Comparison of ENCODE assay signal across 8 mouse cellular contexts in genomic region chr13:68998558-68998917, GRCm38 (mm10). TPM values are rescaled to one million over a fixed set of nuclear protein-coding genes. Genes with fewer than 3 reads are reported as not detected.
DNase-seq lines count a peak whose midpoint lies in the region; ATAC-seq lines count a peak whose summit lies in the region.

No protein-coding gene starts in this region.

- no peaks in the 10 kb centered on the region for H3K9me3 ChIP-seq in heart, embryonic 10.5 days
- no peaks in the 10 kb centered on the region for H3K9me3 ChIP-seq in heart, embryonic 14.5 days (ENCODE audit: control insufficient read depth, low read length)
- no peaks in the 10 kb centered on the region for H3K9me3 ChIP-seq in liver, embryonic 13.5 days (replicated peaks)

- H3K4me3 ChIP-seq in heart, embryonic 10.5 days: peak overlapping the region; percentile 72
- peak overlapping the region; percentile 54 to 61 for H3K4me3 ChIP-seq in heart, embryonic 14.5 days (ENCODE audit: control insufficient read depth in 1 of 2, insufficient read depth in 1 of 2, low read depth in 1 of 2, low read length in 2 of 2)
- H3K4me3 ChIP-seq in liver, embryonic 13.5 days (replicated peaks): peak overlapping the region; percentile 47

- peak overlapping the region; percentile 71 for H3K9ac ChIP-seq in heart, embryonic 14.5 days (ENCODE audit: low read length)
- no peak overlapping the region for H3K9ac ChIP-seq in liver, embryonic 13.5 days

- peaks cover 44% of the 10 kb centered on the region for H3K27me3 ChIP-seq in heart, embryonic 10.5 days (ENCODE audit: insufficient read depth, poor library complexity, severe bottlenecking)
- peaks cover 48% of the 10 kb centered on the region for H3K27me3 ChIP-seq in heart, embryonic 14.5 days (ENCODE audit: control insufficient read depth, insufficient read depth, low read length)
- peaks cover 46% of the 10 kb centered on the region for H3K27me3 ChIP-seq in liver, embryonic 13.5 days

- H3K27ac ChIP-seq in heart, embryonic 10.5 days: peak overlapping the region; percentile 77
- H3K27ac ChIP-seq in heart, embryonic 14.5 days (replicated peaks in 1 of 2; ENCODE audit: control insufficient read depth in 1 of 2, insufficient read depth in 1 of 2, low read depth in 2 of 2, low read length in 2 of 2): no peak overlapping the region
- H3K27ac ChIP-seq in liver, embryonic 13.5 days: no peak overlapping the region

- ATAC-seq in heart, embryonic 14.5 days (ENCODE audit: insufficient number of reproducible peaks, insufficient read depth, low FRiP score, low read depth): no peak
- no peak for ATAC-seq in liver, embryonic 13.5 days (ENCODE audit: low read depth)

- H3K4me1 ChIP-seq in heart, embryonic 10.5 days: peaks cover 10% of the 10 kb centered on the region
- H3K4me1 ChIP-seq in heart, embryonic 14.5 days (ENCODE audit: control insufficient read depth in 2 of 2, insufficient read depth in 2 of 2, low read length in 2 of 2): peaks cover 3 to 5% of the 10 kb centered on the region in 2 experiments; a peak in 2 of 4 replicates
- H3K4me1 ChIP-seq in liver, embryonic 13.5 days (replicated peaks): no peaks in the 10 kb centered on the region

- WGBS in heart, embryonic 10.5 days: under 1% methylated on average over 17 of the region's 17 CpGs
- under 1% methylated on average over 17 of the region's 17 CpGs for WGBS in heart, embryonic 14.5 days
- WGBS in liver, embryonic 13.5 days (ENCODE audit: insufficient replicate concordance): 2% methylated on average over 17 of the region's 17 CpGs

- H3K36me3 ChIP-seq in heart, embryonic 10.5 days: no peaks in the 10 kb centered on the region
- H3K36me3 ChIP-seq in heart, embryonic 14.5 days (ENCODE audit: control insufficient read depth, insufficient read depth, low read length): no peaks in the 10 kb centered on the region
- H3K36me3 ChIP-seq in liver, embryonic 13.5 days: no peaks in the 10 kb centered on the region

- no peak for DNase-seq in heart, embryonic 10.5 days (ENCODE audit: low spot score)
- DNase-seq in heart, adult 8-10 months (ENCODE audit: low spot score): no peak
- peak; percentile 56 for DNase-seq in brain, adult 2 months (ENCODE audit: low read depth, low spot score)
- no peak for DNase-seq in liver, embryonic 13.5 days
- DNase-seq in right cerebral cortex, postnatal 10 days (ENCODE audit: low spot score in 2 of 2): peak; percentile 50 to 55
- no peak for DNase-seq in layer of hippocampus, adult 8-10 months (ENCODE audit: low spot score in 2 of 2)
- DNase-seq in natural killer cell, adult 2 months (ENCODE audit: low spot score in 2 of 2): no peak

- H3K4me2 ChIP-seq in heart, embryonic 14.5 days (ENCODE audit: low read length): peak overlapping the region; percentile 95
- H3K4me2 ChIP-seq in liver, embryonic 13.5 days: peak overlapping the region; percentile 59

RNA-seq across cellular contexts. Expression of gene Adcy2, which starts 0.8 kb away (rescaled TPM):
- 0.34 and 0.39 TPM in 2 replicates for polyA plus RNA-seq in heart, embryonic 10.5 days (2016; fragmentation: Nextera tagmentation; extraction: Ambion mirVana)
- under 1 TPM; 0.13 to 0.19 (median 0.15) TPM for total RNA-seq in heart, adult 8-10 months (2022)
- polyA plus RNA-seq in heart, embryonic 14.5 days (2014; fragmentation: Nextera tagmentation; extraction: Ambion mirVana): 0.71 and 0.89 TPM in 2 replicates
- polyA plus RNA-seq in liver, embryonic 13.5 days (2015; fragmentation: Nextera tagmentation; extraction: Ambion mirVana): 0.31 and 0.33 TPM in 2 replicates
- total RNA-seq in layer of hippocampus, adult 8-10 months (2022): 100 to 1,000 TPM; 105 to 117 (median 111) TPM

Comparison
In these comparisons a context has a peak if more than half of its experiments do, and no peak if none do; other contexts are left out.
1. DNase-seq: peak in brain, adult 2 months (single experiment) and right cerebral cortex, postnatal 10 days (2 of 2); none in heart, embryonic 10.5 days (single experiment), heart, adult 8-10 months (single experiment), liver, embryonic 13.5 days (single experiment), layer of hippocampus, adult 8-10 months (0 of 2) and natural killer cell, adult 2 months (0 of 2).
2. Peak in every context shown above with its lines, with median percentiles within 50 percentile points of each other: H3K4me3 ChIP-seq.